Mouse (Mus musculus): Measurements from ENCODE around the gene Alox5ap.
A peak's percentile ranks its signal among the peaks of the same experiment; 100 is the strongest.

The Alox5ap gene

GRCm38 (mm10) chr5:149264405-149264804 is at the start of gene Alox5ap:
Alox5ap (plus strand) TSS chr5:149264767.
- no peak for TF ChIP-seq GATA4 (IDR thresholded peaks at IDR 0.05; ENCODE audit: insufficient replicate concordance, low read length)

DNA sequence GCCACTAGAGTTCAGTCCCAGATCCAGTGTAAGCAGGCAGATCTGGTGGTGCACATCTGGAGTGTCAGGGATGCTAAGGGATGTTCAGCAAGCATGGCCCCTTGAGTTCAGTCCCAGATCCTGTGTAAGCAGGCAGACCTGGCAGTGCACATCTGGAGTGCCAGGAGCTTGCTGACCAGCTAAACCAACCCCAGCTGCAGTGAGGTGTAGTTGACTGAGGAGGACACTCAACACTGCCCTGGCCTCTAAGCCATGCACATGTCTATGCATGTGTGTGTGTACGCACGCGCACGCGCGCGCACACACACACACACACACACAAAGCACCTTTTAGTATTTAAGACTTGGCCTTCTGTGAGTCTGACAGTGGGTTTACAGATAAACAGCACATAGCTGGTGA is 49.0 kb upstream of the Alox5ap start:
- TF ChIP-seq GATA4 (IDR thresholded peaks at IDR 0.05; ENCODE audit: insufficient replicate concordance, low read length), result no peak

DNA sequence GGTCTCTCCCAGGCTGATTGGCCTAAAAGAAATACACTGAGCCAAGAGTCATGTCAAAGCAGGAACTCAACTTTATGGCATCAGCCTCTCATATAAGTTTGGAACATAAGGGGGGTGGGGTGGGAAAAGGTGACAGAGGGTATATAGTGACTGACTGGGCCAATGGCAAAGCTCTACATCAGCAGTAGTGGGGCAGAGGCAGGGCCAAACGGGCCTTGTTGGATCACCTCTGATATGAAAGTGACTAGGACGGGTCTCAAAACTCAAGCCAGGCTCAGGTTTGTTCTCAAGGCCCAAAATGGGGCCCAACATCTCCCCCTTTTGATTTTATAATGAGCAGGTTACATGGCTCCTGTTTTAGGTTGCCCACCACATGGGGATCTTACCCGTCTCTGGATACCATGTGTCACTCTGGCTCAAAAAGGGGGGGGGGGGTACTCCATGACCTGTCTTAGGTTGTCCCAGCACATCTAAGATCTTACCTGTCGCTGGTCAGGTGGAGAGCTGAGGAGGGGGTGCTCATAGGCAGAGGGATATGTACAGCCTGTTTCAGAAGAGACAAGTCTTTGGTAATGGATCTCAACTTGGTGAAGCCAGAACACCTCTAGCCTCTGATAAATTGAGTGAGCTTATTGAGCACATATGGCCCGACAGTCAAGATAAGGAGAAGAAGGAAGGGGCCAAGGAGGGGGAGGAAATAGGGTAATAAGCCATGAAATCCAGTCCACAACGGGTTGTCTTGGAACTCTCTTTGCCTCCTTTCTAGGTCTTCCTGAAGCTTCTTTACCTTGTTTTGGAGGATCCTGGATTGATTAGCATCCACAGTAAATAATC is 46.8 kb upstream of the Alox5ap start:
- no peak for TF ChIP-seq GATA4 (IDR thresholded peaks at IDR 0.05; ENCODE audit: insufficient replicate concordance, low read length)

- no peak for TF ChIP-seq GATA4 (IDR thresholded peaks at IDR 0.05; ENCODE audit: insufficient replicate concordance, low read length)
These were observed 45.1 kb upstream of the Alox5ap start for GRCm38 (mm10) chr5:149219493-149219892.

DNA sequence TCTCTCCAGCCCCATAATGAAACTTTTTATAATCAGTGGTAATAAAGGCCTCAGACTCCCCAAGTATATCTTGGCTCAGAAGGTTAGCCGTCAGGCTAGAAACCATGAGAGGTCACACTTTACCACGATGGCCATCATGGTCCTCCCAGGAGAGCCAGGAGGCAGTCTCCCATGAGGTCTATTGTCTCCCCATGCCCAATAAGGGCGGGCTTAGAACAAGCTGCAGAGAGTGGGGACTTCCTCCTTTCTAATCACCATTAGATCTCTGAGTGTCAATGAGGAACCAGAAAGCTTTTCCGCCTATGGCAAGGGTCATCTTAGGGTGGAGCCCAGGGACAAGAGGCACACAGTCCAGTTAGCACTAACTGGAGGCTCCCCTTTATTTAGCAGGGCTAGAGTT is 43.2 kb upstream of the Alox5ap start:
- no peak for TF ChIP-seq GATA4 (IDR thresholded peaks at IDR 0.05; ENCODE audit: insufficient replicate concordance, low read length)

DNA sequence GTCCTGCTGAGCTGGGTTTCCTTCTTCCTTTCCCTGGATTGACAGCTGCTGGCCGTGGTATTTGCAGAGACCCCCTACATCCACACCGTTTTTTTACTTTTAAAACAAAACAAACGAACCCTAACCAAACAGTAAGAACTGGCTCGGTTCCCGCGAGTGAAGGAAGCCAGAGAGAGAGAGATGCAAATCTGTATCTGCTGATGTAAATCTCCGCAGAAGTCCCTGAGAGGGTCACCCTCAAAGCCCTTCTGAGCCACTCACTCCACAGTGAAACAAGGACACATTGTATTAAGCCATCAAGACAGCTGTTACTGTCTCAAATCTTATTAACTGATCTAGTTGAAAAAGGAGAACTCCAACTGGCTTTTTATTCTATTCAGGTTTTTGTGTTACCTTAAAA is 39.9 kb upstream of the Alox5ap start:
- TF ChIP-seq GATA4 (IDR thresholded peaks at IDR 0.05; ENCODE audit: insufficient replicate concordance, low read length), result no peak

- TF ChIP-seq GATA4 (IDR thresholded peaks at IDR 0.05; ENCODE audit: insufficient replicate concordance, low read length), result peak; percentile 71; the same call in 1 of the 2 replicates
These were observed 35.6 kb upstream of the Alox5ap start for GRCm38 (mm10) chr5:149228700-149229618.

DNA sequence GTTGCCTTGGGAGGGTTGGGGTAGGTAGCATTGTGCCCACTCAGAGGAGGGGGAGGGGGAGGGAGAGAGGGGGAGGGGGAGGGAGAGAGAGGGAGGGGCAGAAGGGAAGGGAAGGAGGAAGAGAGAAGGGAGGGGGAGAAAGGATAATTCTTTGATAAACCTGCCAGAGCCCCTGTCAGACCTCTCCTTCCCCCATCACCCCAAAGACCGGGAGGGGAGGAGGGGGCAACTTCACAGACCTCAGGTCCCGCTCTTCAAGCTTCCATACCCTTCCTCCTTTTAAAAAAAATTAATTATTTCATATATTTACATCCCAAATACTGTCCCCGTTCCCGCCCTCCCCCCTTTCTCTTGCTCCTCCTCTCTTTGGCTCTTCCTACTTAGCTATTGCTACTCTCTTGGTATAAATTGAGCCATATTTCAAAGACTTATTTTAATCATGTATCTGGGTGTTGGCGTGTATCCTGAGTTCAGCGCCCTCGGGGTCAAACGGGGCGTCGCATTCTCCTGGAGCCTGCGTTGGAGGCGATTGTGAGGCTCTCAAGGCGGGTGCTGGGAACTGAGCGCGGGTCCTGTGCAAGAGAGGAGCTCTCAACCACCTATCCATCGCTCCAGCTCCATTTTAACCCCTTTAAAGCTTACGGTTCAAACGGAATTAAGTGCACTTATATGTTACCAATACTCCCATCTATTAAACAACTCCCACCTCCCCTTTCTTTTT is 34.8 kb upstream of the Alox5ap start:
- TF ChIP-seq GATA4 (IDR thresholded peaks at IDR 0.05; ENCODE audit: insufficient replicate concordance, low read length), result no peak

DNA sequence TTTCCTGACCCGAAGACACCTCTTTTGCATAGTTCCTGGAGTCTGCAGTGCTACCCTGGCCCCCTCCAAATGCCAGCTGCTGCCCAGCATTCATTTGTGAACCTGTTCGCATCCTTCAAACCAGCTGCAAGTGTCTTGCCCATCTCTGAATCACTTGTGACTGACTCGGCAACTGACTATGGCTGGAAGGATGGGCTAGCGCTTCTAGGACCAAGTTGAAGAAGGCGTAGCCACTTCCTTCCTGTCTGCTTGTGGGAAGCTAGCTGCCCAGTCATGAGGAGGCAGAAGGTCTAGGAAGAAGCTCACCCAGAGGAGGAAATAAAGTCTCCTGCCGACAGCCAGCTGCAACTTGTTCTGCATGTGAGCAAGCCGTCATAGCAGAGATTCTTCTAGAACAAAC is 29.6 kb upstream of the Alox5ap start:
- no peak for TF ChIP-seq GATA4 (IDR thresholded peaks at IDR 0.05; ENCODE audit: insufficient replicate concordance, low read length)

DNA sequence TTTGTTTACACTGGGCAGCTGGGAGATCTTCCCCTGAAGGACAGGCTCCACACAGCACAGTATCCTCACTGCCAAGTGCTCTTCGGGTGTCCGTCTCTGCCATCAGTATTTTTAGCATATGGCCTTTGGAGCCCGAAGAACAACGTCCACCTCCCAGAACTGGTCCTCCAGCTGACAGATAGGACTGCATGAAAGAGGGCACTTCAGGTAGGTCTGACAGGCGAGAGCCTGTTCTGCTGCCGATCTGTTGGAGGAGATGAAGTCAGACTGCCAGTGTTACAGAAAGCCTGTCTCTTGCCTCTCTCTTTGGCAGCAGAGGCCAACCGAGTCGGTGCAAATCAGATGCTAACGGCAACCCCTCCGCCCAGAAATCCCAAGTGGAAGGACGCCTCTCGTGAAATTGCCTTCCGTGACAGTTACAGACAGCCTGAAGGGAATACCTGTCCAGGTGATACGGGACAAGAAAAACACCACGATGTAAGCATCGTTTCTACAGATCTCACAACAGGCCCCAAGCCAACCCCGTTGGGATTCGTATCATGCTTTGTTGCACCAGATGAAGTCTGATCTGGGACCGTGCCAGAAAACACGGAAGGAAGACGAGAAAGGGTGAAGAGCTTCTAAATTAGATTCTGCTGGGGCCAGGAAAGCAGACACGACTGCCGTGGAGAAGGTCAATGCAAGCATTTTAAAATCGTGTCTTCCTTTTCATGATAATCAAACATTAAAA is 27.2 kb upstream of the Alox5ap start:
- TF ChIP-seq GATA4 (IDR thresholded peaks at IDR 0.05; ENCODE audit: insufficient replicate concordance, low read length), result no peak

- no peak for TF ChIP-seq GATA4 (IDR thresholded peaks at IDR 0.05; ENCODE audit: insufficient replicate concordance, low read length)
These were observed 22.1 kb upstream of the Alox5ap start for GRCm38 (mm10) chr5:149242467-149242866.

- TF ChIP-seq GATA4 (IDR thresholded peaks at IDR 0.05; ENCODE audit: insufficient replicate concordance, low read length), result no peak
These were observed 21.5 kb upstream of the Alox5ap start for GRCm38 (mm10) chr5:149243053-149243452.

- TF ChIP-seq GATA4 (IDR thresholded peaks at IDR 0.05; ENCODE audit: insufficient replicate concordance, low read length), result no peak
These were observed 19.1 kb upstream of the Alox5ap start for GRCm38 (mm10) chr5:149245391-149245964.

- TF ChIP-seq GATA4 (IDR thresholded peaks at IDR 0.05; ENCODE audit: insufficient replicate concordance, low read length), result peak; percentile 96; the same call in 1 of the 2 replicates
These were observed 18.5 kb upstream of the Alox5ap start for GRCm38 (mm10) chr5:149245965-149246470.
